Mouse (Mus musculus) heart, adult 18-20 months (tissue): Measurements from ENCODE around the gene Abi3. TPM values are rescaled to one million over a fixed set of nuclear protein-coding genes. Genes with fewer than 3 reads are reported as not detected.

Experiments used
- DNase-seq, 2 experiments: peaks; one replicate each; pipeline ENCODE4 v3.0.0; 2021 to 2022; ENCODE audit warnings: mixed read lengths in 1 of 2
- total RNA-seq, 2 experiments: library from RNA; stranded (reverse); gene quantifications; 2 replicates each; pipeline ENCODE4 v1.2.3; 2021

The Abi3 gene
- total RNA-seq, 2 experiments from 2014 or later: 9.2 to 9.9 TPM

DNA sequence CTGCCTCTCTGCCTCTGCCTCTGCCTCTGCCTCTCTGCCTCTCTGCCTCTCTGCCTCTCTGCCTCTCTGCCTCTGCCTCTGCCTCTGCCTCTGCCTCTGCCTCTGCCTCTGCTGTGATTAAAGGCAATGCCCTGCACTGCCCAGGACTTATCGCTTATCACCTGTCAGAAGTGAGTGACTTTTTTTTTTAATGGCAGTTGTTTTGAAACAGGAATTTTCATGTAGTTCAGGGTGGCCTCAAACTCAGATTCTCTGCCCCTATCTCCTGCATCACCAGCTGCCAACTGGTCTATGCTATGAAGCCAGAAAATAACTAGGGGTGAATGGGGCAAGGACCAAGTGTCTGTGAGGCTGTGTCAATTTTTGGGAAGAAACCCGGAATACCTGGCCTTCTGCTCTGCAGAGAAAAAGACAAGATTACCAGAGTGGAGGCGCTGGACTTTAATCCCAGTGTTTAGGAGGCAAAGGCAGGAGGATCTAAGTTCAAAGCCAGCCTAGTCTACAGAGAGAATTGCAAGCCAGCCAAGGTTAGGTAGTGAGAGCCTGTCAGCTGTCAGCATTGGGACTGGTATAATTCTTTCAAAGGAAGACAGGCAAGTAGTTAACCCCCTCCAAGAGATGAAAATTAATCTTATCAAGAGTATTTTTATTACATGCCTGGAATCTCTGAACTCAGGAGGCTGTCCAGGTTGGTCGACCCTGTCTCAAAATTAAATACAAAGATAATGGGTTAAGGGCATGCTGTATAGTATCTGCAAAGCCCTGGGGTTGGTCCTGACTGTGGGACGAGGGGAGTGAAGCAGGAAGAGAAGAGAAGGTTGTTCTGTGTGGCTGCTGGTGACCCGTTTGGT is 15.7 kb downstream of the Abi3 start:
- DNase-seq: peak in 1 of 2 experiments; percentile 19

GRCm38 (mm10) chr11:95825625-95826024 is 16.7 kb downstream of the Abi3 start:
- DNase-seq: peak in 1 of 2 experiments; percentile 29

GRCm38 (mm10) chr11:95824877-95825243 is 17.4 kb downstream of the Abi3 start:
- DNase-seq: peak; percentile 88 to 89

DNA sequence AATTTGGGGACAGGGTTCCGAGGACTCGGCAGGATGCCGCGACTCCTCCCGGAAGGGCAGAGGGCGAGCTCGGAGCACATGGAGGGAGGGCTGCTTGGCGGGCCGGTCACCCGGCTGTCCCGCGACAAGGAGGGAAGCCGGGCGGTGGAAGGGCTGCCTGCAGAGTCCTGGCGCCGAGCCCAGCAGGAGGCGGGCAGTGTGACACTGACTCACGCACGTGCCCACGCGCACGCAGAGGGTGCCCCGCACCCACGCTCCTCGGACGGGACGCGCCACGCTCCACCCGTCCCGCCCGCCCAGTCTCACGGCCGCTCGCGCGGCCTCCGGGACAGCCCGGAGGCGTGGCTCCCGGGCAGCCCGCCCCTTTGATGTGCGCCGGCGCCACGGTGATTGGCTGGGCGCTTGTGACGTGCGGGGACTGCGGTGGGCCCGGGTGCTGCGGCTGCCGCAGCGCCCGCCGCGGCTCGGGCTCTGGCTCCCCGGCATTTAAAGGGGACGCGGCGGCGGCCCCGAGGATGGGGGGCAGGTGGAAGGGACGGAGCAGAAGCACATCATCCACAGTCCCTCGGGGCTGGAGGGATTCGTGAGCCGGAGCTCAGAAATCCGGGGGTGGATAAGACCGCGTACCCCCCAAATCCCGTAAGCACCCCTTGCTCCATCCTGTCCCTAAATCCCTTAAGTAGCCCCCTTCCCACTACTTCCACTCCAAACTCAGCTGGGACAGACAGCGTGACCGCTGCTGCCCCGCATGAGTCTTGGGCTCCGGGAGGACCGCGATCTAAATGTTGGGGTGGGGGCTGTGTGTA is 18.0 kb downstream of the Abi3 start, which contains the start of gene Phospho1:
Gene Phospho1, plus strand, starts transcription at position 429 of the 806 bp plus-strand sequence.
- peak; percentile 92 to 96 for DNase-seq

DNA sequence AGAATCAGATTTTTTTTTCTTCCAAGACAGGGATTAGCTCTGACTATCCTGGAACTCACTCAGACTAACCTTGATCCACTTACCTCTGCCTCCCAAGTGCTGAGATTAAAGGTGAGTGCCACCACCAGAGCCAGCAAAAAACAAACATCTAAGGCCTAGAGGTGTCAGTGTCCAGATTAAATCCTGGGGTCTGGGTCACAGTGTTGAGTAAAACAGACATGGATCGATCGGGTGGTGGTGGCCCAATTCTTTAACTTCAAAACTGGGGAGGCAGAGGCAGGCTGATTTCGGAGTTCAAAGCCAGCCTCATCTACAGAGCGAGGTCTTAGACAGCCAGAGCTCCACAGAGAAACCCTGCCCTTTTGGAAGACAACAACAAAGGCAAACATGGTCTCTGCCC is 19.8 kb downstream of the Abi3 start:
- DNase-seq: no peak

- DNase-seq: no peak
Measured at GRCm38 (mm10) chr11:95821511-95821910, 20.8 kb downstream of the Abi3 start.

DNA sequence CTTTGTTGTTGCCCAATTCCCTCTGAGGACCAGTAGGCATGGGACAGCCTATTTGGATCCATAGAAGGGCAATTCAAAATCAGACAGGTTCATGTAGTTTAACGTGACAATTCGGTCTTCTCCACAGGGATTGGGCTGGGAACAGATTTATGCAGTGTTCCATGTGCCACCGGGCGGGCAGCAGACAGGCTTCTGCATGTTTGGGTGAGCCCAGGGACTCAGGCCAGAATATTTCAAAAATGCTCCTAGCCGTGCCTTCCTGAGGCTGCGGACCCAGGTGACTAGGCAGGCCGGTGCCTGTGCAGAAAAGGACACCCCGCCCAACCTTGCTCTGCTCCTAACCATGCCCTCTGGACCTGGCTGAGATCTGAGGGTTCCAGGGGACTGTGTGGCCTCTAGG is 23.1 kb downstream of the Abi3 start:
- DNase-seq: no peak

DNA sequence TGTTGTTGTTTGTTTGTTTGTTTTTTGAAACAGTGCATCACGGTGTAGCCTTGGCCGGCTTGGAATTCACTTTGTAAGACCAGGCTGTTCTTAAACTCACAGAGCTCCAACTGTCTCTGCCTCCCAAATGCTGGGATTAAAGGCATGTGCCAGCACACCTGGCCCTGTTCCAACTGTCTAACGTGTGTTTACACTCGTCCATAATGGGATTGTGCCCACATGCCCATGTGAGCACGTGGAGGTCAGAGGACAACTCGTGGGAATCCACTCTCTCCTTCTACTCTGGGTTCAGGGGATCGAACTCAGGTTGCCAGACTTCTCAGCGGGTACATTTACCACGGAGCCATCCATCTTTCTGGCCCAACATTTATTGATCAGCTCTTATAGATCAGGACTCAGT is 26.9 kb downstream of the Abi3 start:
- DNase-seq: no peak

DNA sequence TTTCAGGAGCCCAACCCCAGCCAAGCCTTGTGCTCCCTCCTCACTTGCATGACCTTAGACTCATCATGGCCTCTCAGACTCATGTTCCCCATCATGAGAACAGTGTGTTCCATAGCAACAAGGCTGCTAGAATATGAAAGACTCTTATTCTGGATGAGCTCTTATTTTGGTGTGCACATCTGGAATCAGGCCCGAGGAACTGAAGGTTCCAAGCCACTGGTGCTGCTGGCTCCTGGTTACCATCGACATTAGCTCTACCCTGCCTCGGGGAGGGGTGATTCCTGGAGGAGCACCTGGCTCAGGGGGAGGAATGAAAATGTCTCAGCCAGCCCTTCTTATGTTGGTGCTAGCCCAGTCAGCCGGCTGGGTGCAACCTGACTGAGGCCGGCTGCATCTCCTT is 27.4 kb downstream of the Abi3 start:
- no peak for DNase-seq

DNA sequence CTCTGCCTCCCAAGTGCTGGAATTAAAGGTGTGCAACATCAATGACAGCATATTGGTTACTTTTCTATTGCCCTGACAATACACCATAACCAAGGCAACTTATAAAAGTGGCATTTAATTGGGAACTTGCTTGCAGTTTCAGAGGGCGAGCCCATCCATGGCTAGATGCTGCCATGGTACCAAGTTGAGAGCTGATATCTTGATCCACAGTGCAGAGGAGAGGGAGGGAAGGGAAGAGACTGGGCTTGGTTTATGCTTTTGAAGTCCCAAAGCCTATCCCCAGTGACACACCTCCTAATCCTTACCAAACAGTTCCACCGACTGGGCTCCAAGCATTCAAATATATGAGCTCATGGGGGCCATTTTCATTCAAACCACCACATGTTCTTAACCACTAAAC is 28.2 kb downstream of the Abi3 start:
- no peak for DNase-seq

- no peak for DNase-seq
Measured at GRCm38 (mm10) chr11:95812224-95812623, 30.1 kb downstream of the Abi3 start.

DNA sequence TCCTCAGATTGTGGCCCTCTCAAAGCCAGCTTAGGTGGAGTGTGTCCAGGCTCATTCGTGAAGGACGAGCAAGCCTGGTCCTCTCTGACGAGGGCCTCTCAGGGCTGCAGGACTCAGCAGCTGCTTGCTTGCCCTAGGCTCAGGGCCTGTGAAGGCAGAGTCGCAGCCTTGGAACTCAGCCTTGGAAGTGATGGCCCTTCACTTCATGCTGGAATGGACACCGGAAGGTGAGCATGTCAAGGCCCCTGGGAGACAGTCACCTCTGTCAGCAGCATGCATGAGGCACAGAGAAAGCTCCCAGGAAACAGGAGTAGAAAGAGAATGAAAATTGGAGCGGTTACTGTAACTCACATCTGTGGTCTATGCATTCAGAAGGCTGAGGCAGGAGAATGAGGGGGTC is 30.5 kb downstream of the Abi3 start:
- DNase-seq: no peak

DNA sequence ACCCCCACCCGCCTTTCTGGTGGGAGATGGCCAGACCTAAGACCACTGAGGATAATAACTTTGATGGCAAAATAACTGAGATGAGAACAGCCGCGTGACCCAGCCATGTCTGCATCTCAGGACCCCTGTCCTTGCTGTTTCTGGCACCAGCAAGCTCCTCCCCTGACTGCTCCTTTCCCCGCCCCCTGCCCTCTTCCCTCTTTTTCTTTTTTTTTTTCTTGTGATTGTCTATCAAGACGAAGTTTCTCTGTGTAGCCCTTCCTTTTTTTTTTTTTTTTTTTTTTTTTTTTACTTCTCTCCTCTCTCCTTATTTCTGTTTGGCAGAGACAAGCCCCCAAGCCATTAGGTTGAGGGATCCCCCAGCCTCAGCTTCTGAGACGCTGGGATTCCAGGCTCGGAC is 31.4 kb downstream of the Abi3 start:
- no peak for DNase-seq

DNA sequence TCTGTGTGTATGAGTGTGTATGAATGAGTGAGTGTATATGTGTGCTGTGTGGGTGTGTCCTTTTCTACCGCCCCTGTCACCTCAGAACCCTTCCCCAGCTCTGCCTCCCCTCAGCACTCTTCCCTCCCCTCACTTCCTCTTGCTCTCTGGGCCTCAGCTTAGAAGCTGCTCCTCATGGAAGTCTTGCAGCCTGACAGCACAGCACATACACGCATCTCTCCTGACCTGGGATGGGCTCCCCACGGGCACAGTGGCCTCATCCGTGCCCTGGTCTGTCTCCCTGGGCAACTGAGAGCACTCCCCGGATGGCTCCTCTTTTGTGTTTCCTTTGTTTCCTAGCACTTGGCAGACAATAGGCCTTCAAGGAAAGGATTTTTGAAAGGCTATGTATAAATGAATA is 32.7 kb downstream of the Abi3 start:
- no peak for DNase-seq

DNA sequence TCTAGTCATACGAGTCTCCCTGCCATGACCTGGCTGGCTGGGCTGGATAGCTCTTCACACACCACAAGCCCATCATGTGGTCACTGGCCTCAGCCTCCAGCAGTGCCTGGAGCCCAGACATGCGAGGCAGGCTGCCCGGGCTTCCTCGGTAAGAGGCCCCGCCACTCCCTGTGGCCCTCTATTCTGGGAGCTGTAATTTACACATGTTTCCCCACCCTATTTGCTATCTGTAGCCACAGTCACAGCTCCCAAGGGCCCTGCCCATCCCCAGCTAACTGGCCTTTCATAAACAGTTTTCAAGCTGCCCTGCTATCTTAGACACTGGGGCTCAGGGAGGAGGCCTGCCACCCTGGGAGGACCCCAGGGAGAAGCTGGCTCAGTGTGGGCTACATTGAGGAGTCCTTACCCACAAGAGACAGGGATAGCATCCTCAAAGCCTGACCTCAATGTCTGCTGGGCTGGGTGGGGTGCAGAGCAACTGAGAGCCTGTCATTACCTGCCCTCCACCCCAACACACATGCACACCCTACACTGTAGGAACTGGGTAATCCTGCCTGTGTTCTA is 33.7 kb downstream of the Abi3 start:
- DNase-seq: peak; percentile 42 to 70

- DNase-seq: no peak
Measured at GRCm38 (mm10) chr11:95807884-95808283, 34.4 kb downstream of the Abi3 start.

DNA sequence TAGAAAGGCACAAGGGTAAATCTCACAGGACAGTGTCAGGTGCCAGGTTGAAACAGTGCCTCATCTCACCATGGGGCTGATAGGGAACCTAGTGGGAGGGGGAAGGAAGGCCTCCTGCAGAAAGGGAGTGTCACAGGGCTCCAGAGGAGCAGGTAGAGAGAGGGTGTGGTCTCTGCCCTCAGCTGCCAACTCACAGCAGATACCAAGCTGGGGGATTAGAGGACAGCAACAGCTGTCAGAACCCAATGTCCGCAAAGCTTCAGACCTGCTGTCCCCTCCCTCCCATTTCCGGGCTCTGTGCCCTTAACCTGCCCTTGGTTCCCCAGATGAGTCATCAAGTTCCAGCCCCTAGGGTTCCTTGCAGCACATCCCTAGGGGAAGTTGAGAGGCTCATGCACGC is 36.7 kb downstream of the Abi3 start:
- DNase-seq: peak in 1 of 2 experiments; percentile 25

GRCm38 (mm10) chr11:95805010-95805409 is 37.3 kb downstream of the Abi3 start:
- DNase-seq: no peak

DNA sequence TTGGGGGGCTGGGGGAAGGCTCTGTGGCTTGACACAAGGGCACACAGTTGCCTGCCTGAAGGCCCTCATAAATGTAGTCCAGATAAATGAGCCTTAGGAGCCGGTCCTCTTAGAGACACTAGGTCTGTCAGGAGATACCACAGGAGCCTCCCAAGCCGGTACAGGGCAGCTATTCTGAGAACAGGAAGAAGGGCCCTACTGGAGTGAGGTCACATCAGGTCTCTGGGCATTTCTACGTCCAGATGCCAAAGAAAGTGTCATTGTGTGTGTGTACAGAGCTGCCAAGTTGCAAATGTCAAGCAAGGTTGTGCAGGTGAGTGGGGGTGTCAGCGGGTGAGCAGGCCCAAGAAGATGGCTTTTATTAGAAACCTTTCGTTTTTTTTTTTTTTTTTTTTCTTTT is 46.7 kb downstream of the Abi3 start:
- DNase-seq: peak; percentile 44 to 68

GRCm38 (mm10) chr11:95794201-95794600 is 48.1 kb downstream of the Abi3 start:
- DNase-seq: peak; percentile 22 to 67

- no peak for DNase-seq
Measured at GRCm38 (mm10) chr11:95792950-95793509, 49.2 kb downstream of the Abi3 start.

DNA sequence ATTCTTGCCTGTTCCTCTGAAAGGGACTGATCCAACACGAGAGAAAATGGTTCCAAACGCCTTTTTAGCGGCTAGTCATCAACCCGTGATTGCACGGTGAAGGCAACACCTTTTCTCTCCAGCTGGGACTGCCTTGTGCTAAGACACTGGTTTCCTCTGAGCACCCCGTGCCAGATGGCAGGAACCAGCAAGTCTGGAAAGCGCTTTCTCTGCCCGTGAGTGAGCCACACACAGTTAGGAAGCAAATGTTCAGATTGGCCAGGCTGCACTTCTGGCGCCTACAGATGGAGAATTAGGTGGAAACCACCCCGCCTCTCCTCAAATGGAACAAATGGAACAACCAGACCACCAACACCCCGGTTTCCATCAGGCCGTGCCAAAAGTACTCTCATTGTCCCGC is 50.5 kb downstream of the Abi3 start:
- DNase-seq: peak in 1 of 2 experiments; percentile 57

GRCm38 (mm10) chr11:95789451-95789891 is 52.8 kb downstream of the Abi3 start:
- peak in 1 of 2 experiments; percentile 51 for DNase-seq
